Mouse (Mus musculus) embryo, embryonic 10 days (tissue): ENCODE data around the gene Dstn.

Source experiments
- DNase-seq: peaks from one replicate; pipeline ENCODE4 v3.0.0-alpha.2; 2015; ENCODE audit warnings: low spot score

Gene Dstn

GRCm38 (mm10) chr2:143914760-143915599, at the start of gene Dstn:
Dstn (plus strand) TSS chr2:143915320.
- DNase-seq = peak; percentile 96

GRCm38 (mm10) chr2:143867326-143867725, 47.8 kb upstream of the Dstn start:
- peak; percentile 89 for DNase-seq

- no peak for DNase-seq
Measured at GRCm38 (mm10) chr2:143870936-143871688, 44.0 kb upstream of the Dstn start.

GRCm38 (mm10) chr2:143876026-143876425, 39.1 kb upstream of the Dstn start:
- DNase-seq = no peak

GRCm38 (mm10) chr2:143876929-143877632, 38.0 kb upstream of the Dstn start:
- no peak for DNase-seq

- no peak for DNase-seq
Measured at GRCm38 (mm10) chr2:143879311-143879710, 35.8 kb upstream of the Dstn start.

GRCm38 (mm10) chr2:143882002-143882401, 33.1 kb upstream of the Dstn start:
- no peak for DNase-seq

- DNase-seq = no peak
Measured at GRCm38 (mm10) chr2:143882606-143883288, 32.4 kb upstream of the Dstn start.

GRCm38 (mm10) chr2:143889131-143889859, 25.8 kb upstream of the Dstn start:
- no peak for DNase-seq

- peak; percentile 47 for DNase-seq
Measured at GRCm38 (mm10) chr2:143889860-143890433, 25.2 kb upstream of the Dstn start.

GRCm38 (mm10) chr2:143891302-143892048, 23.6 kb upstream of the Dstn start:
- no peak for DNase-seq

- DNase-seq = no peak
Measured at GRCm38 (mm10) chr2:143899470-143900220, 15.5 kb upstream of the Dstn start.

GRCm38 (mm10) chr2:143900821-143901351, 14.2 kb upstream of the Dstn start:
- no peak for DNase-seq

GRCm38 (mm10) chr2:143903376-143904045, 11.6 kb upstream of the Dstn start:
- no peak for DNase-seq

- no peak for DNase-seq
Measured at GRCm38 (mm10) chr2:143904896-143905295, 10.2 kb upstream of the Dstn start.

GRCm38 (mm10) chr2:143909230-143909629, 5.9 kb upstream of the Dstn start:
- DNase-seq = no peak

- DNase-seq = no peak
Measured at GRCm38 (mm10) chr2:143912199-143912598, 2.9 kb upstream of the Dstn start.

- DNase-seq = peak; percentile 37
Measured at GRCm38 (mm10) chr2:143914221-143914620, 899 bp upstream of the Dstn start.
